ENCODE assay signal across 8 mouse cellular contexts in genomic region chr13:55726598-55727119, GRCm38 (mm10). TPM values are rescaled to one million over a fixed set of nuclear protein-coding genes. Genes with fewer than 3 reads are reported as not detected.
DNase-seq lines count a peak whose midpoint lies in the region; ATAC-seq and TF ChIP-seq lines count a peak whose summit lies in the region.

No protein-coding gene starts in this region.

- H3K27me3 ChIP-seq in intestine, postnatal 0 days (replicated peaks; ENCODE audit: control insufficient read depth, insufficient read depth, low read length) = no peaks in the 10 kb centered on the region
- no peaks in the 10 kb centered on the region for H3K27me3 ChIP-seq in midbrain, embryonic 16.5 days (ENCODE audit: control insufficient read depth, insufficient read depth, low read depth, low read length)

- TF ChIP-seq CTCF in intestine, postnatal 0 days (IDR thresholded peaks at IDR 0.05; ENCODE audit: low read depth) = peak; percentile 44

- H3K27ac ChIP-seq in intestine, postnatal 0 days (ENCODE audit: low read depth, low read length) = peak overlapping the region; percentile 97
- H3K27ac ChIP-seq in midbrain, embryonic 16.5 days (ENCODE audit: low read length) = peak overlapping the region; percentile 96

- WGBS in intestine, postnatal 0 days = under 1% methylated on average over 4 of the region's 4 CpGs
- 7% methylated on average over 4 of the region's 4 CpGs for WGBS in midbrain, embryonic 16.5 days

- DNase-seq in cerebellum, adult 11-12 months = peak; percentile 33
- DNase-seq in cerebellum, adult 11 months = no peak
- peak; percentile 29 for DNase-seq in thymus, postnatal 14 days
- no peak for DNase-seq in thymus, adult 18-20 months
- no peak for DNase-seq in right cerebral cortex, postnatal 25 days

- H3K4me3 ChIP-seq in intestine, postnatal 0 days (ENCODE audit: low read depth, low read length) = peak overlapping the region; percentile 69
- peak overlapping the region; percentile 57 for H3K4me3 ChIP-seq in midbrain, embryonic 16.5 days (ENCODE audit: low read depth, low read length)

- H3K4me1 ChIP-seq in intestine, postnatal 0 days (replicated peaks; ENCODE audit: control insufficient read depth, insufficient read depth, low read length) = no peaks in the 10 kb centered on the region
- no peaks in the 10 kb centered on the region for H3K4me1 ChIP-seq in midbrain, embryonic 16.5 days (ENCODE audit: control insufficient read depth, insufficient read depth, low read length)

- H3K9me3 ChIP-seq in intestine, postnatal 0 days (ENCODE audit: control insufficient read depth) = no peaks in the 10 kb centered on the region
- H3K9me3 ChIP-seq in midbrain, embryonic 16.5 days (replicated peaks; ENCODE audit: control insufficient read depth, low read length, poor library complexity, severe bottlenecking) = no peaks in the 10 kb centered on the region

- no peak for ATAC-seq in intestine, postnatal 0 days
- no peak for ATAC-seq in midbrain, embryonic 16.5 days
- no peak for ATAC-seq in frontal cortex, adult (ENCODE audit: low TSS enrichment)

- H3K36me3 ChIP-seq in intestine, postnatal 0 days (ENCODE audit: control insufficient read depth, insufficient read depth) = peaks cover 19% of the 10 kb centered on the region
- H3K36me3 ChIP-seq in midbrain, embryonic 16.5 days (ENCODE audit: control insufficient read depth, insufficient read depth, low read length) = peaks cover 16% of the 10 kb centered on the region

- peak overlapping the region; percentile 69 for H3K4me2 ChIP-seq in intestine, postnatal 0 days (replicated peaks; ENCODE audit: low read depth)
- peak overlapping the region; percentile 65 for H3K4me2 ChIP-seq in midbrain, embryonic 16.5 days (ENCODE audit: low read length)

- H3K9ac ChIP-seq in intestine, postnatal 0 days (ENCODE audit: low read depth, low read length) = peak overlapping the region; percentile 74
- peak overlapping the region; percentile 80 for H3K9ac ChIP-seq in midbrain, embryonic 16.5 days (ENCODE audit: low read depth, low read length)

RNA-seq across cellular contexts. Expression of gene Pcbd2, which starts 0.5 kb away (rescaled TPM):
- 70.5 and 72.0 TPM in 2 replicates for polyA plus RNA-seq in intestine, postnatal 0 days (2015; fragmentation: Nextera tagmentation; extraction: Ambion mirVana)
- 17.5 and 20.0 TPM in 2 replicates for polyA plus RNA-seq in midbrain, embryonic 16.5 days (2015; fragmentation: Nextera tagmentation; extraction: Ambion mirVana)

RNA-seq across cellular contexts. Expression of gene Txndc15, which starts 12.2 kb away (rescaled TPM):
- polyA plus RNA-seq in intestine, postnatal 0 days (2015; fragmentation: Nextera tagmentation; extraction: Ambion mirVana) = 68.4 and 69.5 TPM in 2 replicates
- 143 and 149 TPM in 2 replicates for polyA plus RNA-seq in midbrain, embryonic 16.5 days (2015; fragmentation: Nextera tagmentation; extraction: Ambion mirVana)

RNA-seq across cellular contexts. Expression of gene B230219D22Rik, which starts 33.7 kb away (rescaled TPM):
- polyA plus RNA-seq in intestine, postnatal 0 days (2015; fragmentation: Nextera tagmentation; extraction: Ambion mirVana) = 20.4 and 21.8 TPM in 2 replicates
- 82.3 and 84.5 TPM in 2 replicates for polyA plus RNA-seq in midbrain, embryonic 16.5 days (2015; fragmentation: Nextera tagmentation; extraction: Ambion mirVana)

RNA-seq across cellular contexts. Expression of gene Catsper3, which starts 57.7 kb away (rescaled TPM):
- polyA plus RNA-seq in intestine, postnatal 0 days (2015; fragmentation: Nextera tagmentation; extraction: Ambion mirVana) = 0.14 and 0.22 TPM in 2 replicates
- polyA plus RNA-seq in midbrain, embryonic 16.5 days (2015; fragmentation: Nextera tagmentation; extraction: Ambion mirVana) = 0.19 TPM in 1 of 2 replicates, not detected in the other

Comparison
In these comparisons a context has a peak if more than half of its experiments do, and no peak if none do; other contexts are left out.
1. DNase-seq: peak in cerebellum, adult 11-12 months (single experiment) and thymus, postnatal 14 days (single experiment); none in cerebellum, adult 11 months (single experiment), thymus, adult 18-20 months (0 of 2) and right cerebral cortex, postnatal 25 days (single experiment).